Mouse (Mus musculus) cerebellum, adult 2 months (tissue): ENCODE data around the gene 2310011J03Rik.

Source experiments
- CTCF ChIP-seq: fragments of 200-500 bp; IDR thresholded peaks from 2 replicates; pipeline ENCODE4 v1.5.1; 2011; ENCODE audit warnings: low read depth, mild to moderate bottlenecking, control low read depth, low read length, moderate library complexity, borderline replicate concordance; ENCODE audit not compliant: insufficient read depth
- POLR2A ChIP-seq: fragments of 200-500 bp; IDR thresholded peaks from 2 replicates; pipeline ENCODE4 v1.6.1; 2011; ENCODE audit warnings: low read length, control low read depth, borderline replicate concordance; ENCODE audit not compliant: insufficient read depth

GRCm38 (mm10) chr10:80281304-80281703, 39.0 kb downstream of the 2310011J03Rik start:
- TF ChIP-seq POLR2A, result no peak
- no peak for TF ChIP-seq CTCF
